Mouse (Mus musculus): ENCODE results near the gene Nsun6. TPM values are rescaled to one million over a fixed set of nuclear protein-coding genes. Genes with fewer than 3 reads are reported as not detected.

Nsun6 gene
- total and polyA plus RNA-seq, 2 experiments from 2014 or later, result 3.5 to 7.7 TPM

- Histone ChIP-seq H3K4me2 (ENCODE audit: low read depth, low read length) (no peak overlapping the region), H3K4me1 (ENCODE audit: control insufficient read depth, insufficient read depth) (no peaks in the 10 kb centered on the region), H3K4me3 (ENCODE audit: low read depth, low read length) (no peak overlapping the region), H3K9ac (replicated peaks; ENCODE audit: low read depth, low read length) (no peak overlapping the region), H3K27me3 (ENCODE audit: control insufficient read depth, insufficient read depth, low read length) (no peaks in the 10 kb centered on the region), H3K27ac (ENCODE audit: low read depth) (peak overlapping the region; percentile 69), H3K36me3 (replicated peaks; ENCODE audit: control insufficient read depth, insufficient read depth, low read length) (peaks cover 4% of the 10 kb centered on the region; the same call in 1 of the 2 replicates), H3K9me3 (replicated peaks; ENCODE audit: control insufficient read depth, low read length) (no peaks in the 10 kb centered on the region)
- 63% methylated on average over 6 of the region's 6 CpGs for WGBS
- ATAC-seq (ENCODE audit: insufficient read depth, low read depth) (no peak), DNase-seq (ENCODE audit: low spot score) (peak; percentile 23)
- TF ChIP-seq CTCF (IDR thresholded peaks at IDR 0.05; ENCODE audit: low read depth) (no peak), EP300 (IDR thresholded peaks at IDR 0.05; ENCODE audit: low read depth) (no peak)
Measured at GRCm38 (mm10) chr2:15038705-15039104, 16.2 kb downstream of the Nsun6 start.

GRCm38 (mm10) chr2:15027816-15028215 lies 27.1 kb downstream of the Nsun6 start:
- Histone ChIP-seq H3K27ac (ENCODE audit: low read depth) (no peak overlapping the region), H3K9ac (replicated peaks; ENCODE audit: low read depth, low read length) (no peak overlapping the region), H3K36me3 (replicated peaks; ENCODE audit: control insufficient read depth, insufficient read depth, low read length) (peaks cover 3% of the 10 kb centered on the region; the same call in 1 of the 2 replicates), H3K4me1 (ENCODE audit: control insufficient read depth, insufficient read depth) (no peaks in the 10 kb centered on the region), H3K27me3 (ENCODE audit: control insufficient read depth, insufficient read depth, low read length) (no peaks in the 10 kb centered on the region), H3K4me2 (ENCODE audit: low read depth, low read length) (no peak overlapping the region), H3K9me3 (replicated peaks; ENCODE audit: control insufficient read depth, low read length) (no peaks in the 10 kb centered on the region), H3K4me3 (ENCODE audit: low read depth, low read length) (no peak overlapping the region)
- DNase-seq (ENCODE audit: low spot score), result no peak
- TF ChIP-seq CTCF (IDR thresholded peaks at IDR 0.05; ENCODE audit: low read depth) (no peak), EP300 (IDR thresholded peaks at IDR 0.05; ENCODE audit: low read depth) (no peak)
- no peak for ATAC-seq (ENCODE audit: insufficient read depth, low read depth)
- WGBS, result 82% methylated on average over 1 of the region's 1 CpGs

DNA sequence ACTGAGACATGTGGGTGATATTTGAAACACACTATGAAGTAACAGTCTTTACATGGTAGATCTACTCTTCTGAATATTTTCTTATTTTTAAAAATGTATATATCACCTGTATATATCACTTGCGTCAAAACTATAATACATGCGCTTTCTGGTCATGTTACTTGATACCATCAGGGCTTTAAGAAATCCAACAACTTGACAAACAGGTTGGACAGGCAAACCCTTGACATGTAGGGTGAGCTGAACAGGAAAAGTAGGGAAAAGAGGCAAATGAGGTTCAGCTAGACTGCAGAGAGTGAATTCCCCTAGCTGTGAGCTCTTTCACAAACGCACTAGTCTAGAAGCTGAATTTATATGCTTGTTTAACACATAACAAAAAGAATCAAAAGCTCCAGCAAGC lies 28.1 kb downstream of the Nsun6 start:
- 94% methylated on average over 3 of the region's 3 CpGs for WGBS
- TF ChIP-seq CTCF (IDR thresholded peaks at IDR 0.05; ENCODE audit: low read depth), result no peak
- no peak for TF ChIP-seq EP300 (IDR thresholded peaks at IDR 0.05; ENCODE audit: low read depth)

GRCm38 (mm10) chr2:15008072-15008471 lies 46.8 kb downstream of the Nsun6 start:
- H3K36me3 ChIP-seq (replicated peaks; ENCODE audit: control insufficient read depth, insufficient read depth, low read length), result 0 out of 2 replicates have a peak, but pooled peaks cover 6% of the 10 kb centered on the region
- ATAC-seq (ENCODE audit: insufficient read depth, low read depth), result no peak
- WGBS, result 94% methylated on average over 1 of the region's 1 CpGs
- H3K27ac ChIP-seq (ENCODE audit: low read depth), result no peak overlapping the region
- no peak overlapping the region for H3K4me2 ChIP-seq (ENCODE audit: low read depth, low read length)
- H3K4me1 ChIP-seq (ENCODE audit: control insufficient read depth, insufficient read depth), result no peaks in the 10 kb centered on the region
- no peak overlapping the region for H3K4me3 ChIP-seq (ENCODE audit: low read depth, low read length)
- no peak for TF ChIP-seq EP300 (IDR thresholded peaks at IDR 0.05; ENCODE audit: low read depth)
- TF ChIP-seq CTCF (IDR thresholded peaks at IDR 0.05; ENCODE audit: low read depth), result no peak
- H3K9me3 ChIP-seq (replicated peaks; ENCODE audit: control insufficient read depth, low read length), result no peaks in the 10 kb centered on the region
- no peak for DNase-seq (ENCODE audit: low spot score)
- H3K9ac ChIP-seq (replicated peaks; ENCODE audit: low read depth, low read length), result no peak overlapping the region
- H3K27me3 ChIP-seq (ENCODE audit: control insufficient read depth, insufficient read depth, low read length), result no peaks in the 10 kb centered on the region

More for the DNA sequence above, 28.1 kb downstream of the Nsun6 start:
- Histone ChIP-seq H3K4me3 (ENCODE audit: low read depth, low read length) (no peak overlapping the region), H3K27me3 (ENCODE audit: control insufficient read depth, insufficient read depth, low read length) (no peaks in the 10 kb centered on the region), H3K9me3 (replicated peaks; ENCODE audit: control insufficient read depth, low read length) (no peaks in the 10 kb centered on the region), H3K4me1 (ENCODE audit: control insufficient read depth, insufficient read depth) (no peaks in the 10 kb centered on the region), H3K9ac (replicated peaks; ENCODE audit: low read depth, low read length) (no peak overlapping the region), H3K36me3 (replicated peaks; ENCODE audit: control insufficient read depth, insufficient read depth, low read length) (no peaks in the 10 kb centered on the region; the same call in 1 of the 2 replicates), H3K27ac (ENCODE audit: low read depth) (no peak overlapping the region), H3K4me2 (ENCODE audit: low read depth, low read length) (no peak overlapping the region)
- DNase-seq (ENCODE audit: low spot score), result no peak
- no peak for ATAC-seq (ENCODE audit: insufficient read depth, low read depth)

DNA sequence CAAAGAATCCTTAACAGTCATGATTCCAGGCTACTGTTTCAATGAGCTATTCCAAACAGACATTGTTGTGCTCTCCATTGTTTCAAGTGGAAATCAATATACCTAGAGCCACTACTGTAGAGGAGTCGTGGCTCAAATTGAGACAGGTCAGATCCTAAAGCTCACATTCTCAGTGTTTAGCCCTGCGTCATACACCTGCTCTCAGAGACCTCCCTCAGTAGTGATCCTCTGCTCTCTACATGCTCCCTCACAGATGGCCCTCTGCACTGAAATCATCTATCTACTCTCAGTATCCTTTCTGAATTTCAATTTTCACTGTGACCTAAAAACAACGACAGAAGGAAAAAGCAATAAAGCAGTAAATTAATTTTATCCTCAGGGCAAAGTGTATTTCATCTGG lies 47.3 kb downstream of the Nsun6 start:
- H3K9ac ChIP-seq (replicated peaks; ENCODE audit: low read depth, low read length), result no peak overlapping the region
- no peaks in the 10 kb centered on the region for H3K4me1 ChIP-seq (ENCODE audit: control insufficient read depth, insufficient read depth)
- H3K4me3 ChIP-seq (ENCODE audit: low read depth, low read length), result no peak overlapping the region
- 0 out of 2 replicates have a peak, but pooled peaks cover 6% of the 10 kb centered on the region for H3K36me3 ChIP-seq (replicated peaks; ENCODE audit: control insufficient read depth, insufficient read depth, low read length)
- H3K27me3 ChIP-seq (ENCODE audit: control insufficient read depth, insufficient read depth, low read length), result no peaks in the 10 kb centered on the region
- H3K27ac ChIP-seq (ENCODE audit: low read depth), result no peak overlapping the region
- DNase-seq (ENCODE audit: low spot score) (no peak), ATAC-seq (ENCODE audit: insufficient read depth, low read depth) (no peak)
- H3K9me3 ChIP-seq (replicated peaks; ENCODE audit: control insufficient read depth, low read length), result no peaks in the 10 kb centered on the region
- no peak for TF ChIP-seq EP300 (IDR thresholded peaks at IDR 0.05; ENCODE audit: low read depth)
- TF ChIP-seq CTCF (IDR thresholded peaks at IDR 0.05; ENCODE audit: low read depth), result no peak
- 85% methylated on average over 3 of the region's 3 CpGs for WGBS
- H3K4me2 ChIP-seq (ENCODE audit: low read depth, low read length), result no peak overlapping the region

GRCm38 (mm10) chr2:14997836-14998235 lies 57.0 kb downstream of the Nsun6 start:
- Histone ChIP-seq H3K36me3 (replicated peaks; ENCODE audit: control insufficient read depth, insufficient read depth, low read length) (peaks cover 7% of the 10 kb centered on the region), H3K27me3 (ENCODE audit: control insufficient read depth, insufficient read depth, low read length) (no peaks in the 10 kb centered on the region), H3K4me2 (ENCODE audit: low read depth, low read length) (no peak overlapping the region), H3K4me3 (ENCODE audit: low read depth, low read length) (no peak overlapping the region), H3K9me3 (replicated peaks; ENCODE audit: control insufficient read depth, low read length) (no peaks in the 10 kb centered on the region), H3K4me1 (ENCODE audit: control insufficient read depth, insufficient read depth) (no peaks in the 10 kb centered on the region), H3K9ac (replicated peaks; ENCODE audit: low read depth, low read length) (no peak overlapping the region), H3K27ac (ENCODE audit: low read depth) (no peak overlapping the region)
- DNase-seq (ENCODE audit: low spot score) (no peak), ATAC-seq (ENCODE audit: insufficient read depth, low read depth) (peak; percentile 77)
- WGBS, result 56% methylated on average over 5 of the region's 5 CpGs
- no peak for TF ChIP-seq EP300 (IDR thresholded peaks at IDR 0.05; ENCODE audit: low read depth)
- no peak for TF ChIP-seq CTCF (IDR thresholded peaks at IDR 0.05; ENCODE audit: low read depth)
